Mouse (Mus musculus) CD8-positive naive resting alpha-beta T cell, adult 2 months (primary cell): ENCODE results near the gene Klk15.
A peak's percentile ranks its signal among the peaks of the same experiment; 100 is the strongest.
"Not testable (repeated sequence)": the region's sequence is repeated elsewhere in the genome, so short reads cannot be mapped to it uniquely, and the experiment has no call there.

Experiments used
- DNase-seq, 2 experiments: peaks; one replicate each; pipeline ENCODE4 v3.0.0; 2022; ENCODE audit warnings: low read depth in 2 of 2, low spot score in 2 of 2

The Klk15 gene

DNA sequence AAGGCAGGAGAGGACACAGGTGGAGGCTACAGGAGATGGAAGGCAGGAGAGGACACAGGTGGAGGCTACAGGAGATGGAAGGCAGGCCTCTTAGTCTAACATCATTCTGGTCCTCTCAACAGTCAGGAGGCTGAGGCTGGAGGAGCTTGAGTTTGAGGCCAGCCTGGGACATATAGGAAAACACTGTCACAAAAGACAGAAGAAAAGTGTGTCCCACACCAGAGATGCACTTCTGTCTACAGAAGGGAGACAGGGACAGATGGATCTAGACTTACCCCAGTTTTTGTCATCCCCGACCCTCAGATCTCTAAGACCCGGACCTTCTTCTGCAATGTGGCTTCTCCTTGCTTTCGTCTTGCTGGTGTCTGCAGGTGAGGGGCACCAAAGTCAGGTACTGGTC, at the start of gene Klk15:
Gene Klk15, plus strand, starts transcription at position 301 of the 400 bp plus-strand sequence.
- DNase-seq: no peak

- DNase-seq: no peak
These were observed 42.2 kb upstream of the Klk15 start for GRCm38 (mm10) chr7:43891365-43891764.

DNA sequence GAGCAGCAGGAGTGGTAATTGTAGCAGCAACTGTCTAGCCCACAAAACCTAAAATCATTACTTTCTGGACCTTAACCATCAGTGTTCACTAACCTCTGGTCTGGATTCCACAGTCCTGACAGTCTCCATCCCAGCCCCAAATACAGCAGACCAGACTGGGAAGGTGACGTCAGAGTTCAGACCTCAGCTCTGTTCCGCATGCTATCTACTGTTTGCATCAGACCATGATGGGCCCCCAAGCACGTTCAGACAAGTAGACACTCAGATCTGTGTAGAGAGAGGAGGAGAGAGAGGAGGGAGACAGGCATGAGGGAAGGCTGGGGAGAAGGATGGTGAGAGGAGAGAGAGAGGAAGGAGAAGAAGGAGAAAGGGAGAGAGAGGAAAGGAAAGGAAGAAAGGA, 41.8 kb upstream of the Klk15 start:
- no peak for DNase-seq

DNA sequence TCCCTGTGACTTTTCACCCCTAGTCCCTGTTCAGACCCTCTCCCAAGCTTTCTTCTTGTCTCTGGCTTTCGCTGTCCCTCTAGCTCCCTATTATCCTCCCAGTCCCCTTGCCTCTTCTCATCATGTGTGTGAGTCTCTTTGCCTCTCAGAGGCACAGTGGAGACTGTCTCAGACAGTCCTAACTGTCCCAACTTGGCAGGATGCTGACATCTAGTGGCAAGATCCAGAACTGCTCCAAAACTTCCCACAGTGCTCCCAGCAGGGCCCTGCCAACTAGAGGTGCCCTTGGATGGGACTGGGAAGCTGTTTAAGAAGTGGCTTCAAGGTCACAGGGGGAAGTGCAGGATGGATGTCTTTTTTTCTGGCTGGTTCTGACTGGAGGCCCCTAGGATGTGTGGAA, 38.7 kb upstream of the Klk15 start:
- DNase-seq: peak; percentile 56 to 62

GRCm38 (mm10) chr7:43914821-43915220, 18.7 kb upstream of the Klk15 start:
- DNase-seq: no peak

DNA sequence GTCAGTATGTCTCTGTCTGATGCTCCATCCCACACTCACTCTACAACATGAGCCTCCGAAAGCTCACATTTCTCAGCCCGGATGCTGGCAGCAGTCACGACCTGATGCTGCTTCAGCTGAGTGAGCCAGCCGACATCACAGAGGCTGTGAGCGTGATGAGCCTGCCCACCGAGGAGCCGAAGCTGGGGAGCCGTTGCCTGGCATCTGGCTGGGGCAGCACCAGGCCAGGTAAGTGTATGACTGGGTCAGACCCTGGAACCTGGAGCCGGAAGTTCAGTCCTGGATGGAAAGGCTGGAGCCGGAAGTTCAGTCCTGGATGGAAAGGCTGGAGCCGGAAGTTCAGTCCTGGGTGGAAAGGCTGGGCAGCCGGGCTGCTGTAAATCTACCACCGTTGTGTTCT, 15.1 kb upstream of the Klk15 start:
- no peak for DNase-seq

GRCm38 (mm10) chr7:43918871-43919270, 14.7 kb upstream of the Klk15 start:
- DNase-seq: no peak

DNA sequence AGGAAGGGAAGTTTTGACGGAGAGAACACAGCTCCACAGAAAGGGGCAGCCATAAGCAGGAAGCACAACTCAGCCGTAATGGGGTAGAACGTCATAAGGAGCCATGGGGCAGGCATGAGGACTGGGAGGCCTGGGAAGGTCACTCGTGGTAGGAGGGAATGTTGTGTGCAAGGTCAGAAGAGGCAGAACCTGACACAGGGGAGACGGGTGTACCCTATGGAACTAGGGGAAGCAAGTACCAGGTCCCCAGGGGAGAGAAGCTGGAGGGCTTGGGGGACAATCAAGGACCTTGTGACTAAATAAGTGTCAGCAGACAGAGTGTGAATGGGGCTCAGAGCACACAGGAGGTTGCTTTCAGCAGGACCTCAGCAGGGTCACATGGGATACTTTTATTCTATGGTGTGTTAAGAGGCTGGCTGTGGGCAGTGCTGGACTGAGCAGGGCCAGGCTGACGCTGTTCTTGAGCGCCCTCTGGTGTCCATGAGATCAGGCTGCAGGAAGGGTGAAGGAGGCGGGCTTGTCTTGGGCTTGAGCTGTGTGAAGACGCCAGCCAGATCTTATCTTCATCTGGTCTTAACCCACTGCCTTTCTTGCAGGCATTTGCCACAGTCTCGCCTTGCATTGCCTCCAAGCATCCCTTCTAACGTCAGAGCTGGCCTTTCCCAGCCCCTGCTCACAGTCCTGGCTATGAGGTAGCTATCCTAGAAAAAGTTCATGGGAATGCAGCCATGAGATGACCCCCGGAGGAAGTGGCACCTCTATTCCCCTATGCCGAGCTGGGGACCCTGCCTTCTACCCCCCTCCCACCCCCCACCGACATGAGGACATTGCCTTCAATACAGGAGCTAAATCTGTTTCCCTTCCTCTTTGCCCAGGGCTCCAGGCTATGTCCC, 13.7 kb upstream of the Klk15 start:
- peak; percentile 6 to 14 for DNase-seq

- DNase-seq: no peak
These were observed 13.0 kb upstream of the Klk15 start for GRCm38 (mm10) chr7:43920582-43920981.

GRCm38 (mm10) chr7:43921087-43921486, 12.5 kb upstream of the Klk15 start:
- DNase-seq: no peak

GRCm38 (mm10) chr7:43921941-43922340, 11.6 kb upstream of the Klk15 start:
- no peak for DNase-seq

DNA sequence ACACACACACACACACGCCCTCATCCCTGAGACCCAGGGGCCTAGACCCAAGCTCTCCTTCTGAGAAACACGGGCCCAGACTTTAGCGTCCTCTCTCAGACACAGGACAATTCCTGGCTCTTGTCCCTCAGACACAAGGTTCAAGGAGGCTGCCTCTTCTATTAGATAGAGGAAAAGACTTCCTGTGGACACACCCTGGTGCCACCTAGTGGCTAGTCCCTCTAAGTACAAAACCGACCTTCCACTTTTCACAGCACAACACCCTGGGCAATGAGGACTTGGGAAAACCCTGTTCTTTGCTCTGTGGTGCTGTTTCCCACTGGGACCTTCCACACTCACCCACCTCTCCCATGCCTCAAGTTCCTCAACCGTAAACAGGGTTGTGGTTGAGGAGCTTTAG, 7.6 kb upstream of the Klk15 start:
- DNase-seq: no peak

DNA sequence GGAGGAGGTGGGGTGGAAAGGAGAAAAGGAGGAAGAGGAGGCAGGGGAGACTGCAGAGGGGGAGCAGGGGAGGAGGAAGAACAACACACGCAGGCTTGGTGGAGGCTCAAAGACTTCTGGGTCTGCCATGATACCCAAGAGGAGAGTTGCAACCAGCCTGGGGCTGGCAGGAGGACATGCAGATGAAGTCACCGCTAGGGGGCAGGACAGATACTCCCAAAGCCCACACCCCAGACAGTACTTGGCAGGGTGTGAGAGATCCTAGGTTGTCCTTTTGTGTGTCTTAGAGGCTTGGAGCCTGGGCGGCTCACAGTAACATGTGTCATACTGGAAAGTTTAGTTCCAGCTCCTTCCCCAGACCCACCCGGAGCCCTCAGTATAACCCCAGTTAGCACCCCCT, 5.0 kb upstream of the Klk15 start:
- DNase-seq: no peak

DNA sequence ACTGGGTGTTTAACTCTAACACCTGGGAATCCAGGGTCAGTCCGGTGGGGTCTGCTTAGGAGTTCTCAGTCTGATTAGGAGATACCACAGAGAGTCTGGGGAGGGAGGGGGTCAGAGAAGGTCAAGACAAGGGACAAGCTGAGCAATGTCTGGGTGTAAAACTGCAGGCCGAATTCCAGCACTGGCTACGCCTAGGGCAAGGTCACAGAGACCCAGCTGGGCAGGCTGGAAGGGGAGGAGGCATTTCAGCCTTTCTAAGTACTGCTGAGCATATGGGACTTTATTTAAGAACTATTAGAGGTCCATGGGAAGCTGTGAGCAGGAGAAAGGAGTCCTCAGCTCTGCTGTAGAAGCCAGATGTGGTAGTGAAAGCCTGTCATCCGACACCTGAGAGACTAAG, 1.2 kb upstream of the Klk15 start:
- DNase-seq: no peak

DNA sequence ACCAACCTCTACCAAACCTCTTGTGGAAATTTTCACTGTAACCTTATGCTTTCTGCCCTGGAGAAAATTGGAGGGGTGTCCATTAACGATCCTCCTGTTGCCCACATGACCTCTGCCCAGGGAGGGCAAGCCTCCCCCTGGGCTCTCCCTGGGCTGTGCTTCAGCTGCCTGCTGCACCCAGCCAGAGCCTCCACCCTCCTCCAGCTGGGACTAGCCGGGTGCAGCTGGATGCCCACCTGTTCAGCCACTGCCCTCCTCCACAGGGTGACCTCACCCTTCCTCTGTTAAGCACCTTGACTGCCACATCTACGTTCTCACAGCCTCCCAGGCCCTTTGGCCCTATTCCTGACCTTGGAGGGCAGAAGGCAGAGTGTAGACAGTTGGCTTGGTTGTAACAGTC, 1.2 kb downstream of the Klk15 start:
- no peak for DNase-seq

- no peak for DNase-seq
These were observed 3.0 kb downstream of the Klk15 start for GRCm38 (mm10) chr7:43936551-43936950.

- DNase-seq: not testable (repeated sequence)
These were observed 8.8 kb downstream of the Klk15 start for GRCm38 (mm10) chr7:43942293-43942692.

DNA sequence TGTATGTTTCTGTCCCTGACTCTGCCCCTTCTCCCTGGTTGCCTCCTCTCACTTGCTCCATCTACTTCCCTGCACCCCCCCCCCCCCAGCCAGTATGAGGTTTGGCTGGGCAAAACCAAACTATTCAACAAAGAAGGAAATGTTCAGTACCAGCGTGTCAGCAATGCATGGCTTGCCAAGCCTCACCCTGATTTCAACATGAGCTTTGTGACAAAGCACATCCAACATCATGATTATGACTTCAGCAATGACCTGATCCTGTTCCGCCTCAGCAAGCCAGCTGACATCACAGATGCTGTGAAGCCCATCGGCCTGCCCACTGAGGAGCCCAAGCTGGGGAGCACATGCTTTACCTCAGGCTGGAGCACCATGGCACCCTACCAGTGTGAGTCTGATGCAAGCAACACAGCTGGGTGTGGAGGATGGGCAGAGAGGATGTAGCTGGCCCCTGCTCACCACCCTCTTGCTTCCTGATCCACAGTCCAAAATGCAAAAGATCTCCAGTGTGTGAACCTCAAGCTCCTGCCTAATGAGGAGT, 11.3 kb downstream of the Klk15 start:
- no peak for DNase-seq

DNA sequence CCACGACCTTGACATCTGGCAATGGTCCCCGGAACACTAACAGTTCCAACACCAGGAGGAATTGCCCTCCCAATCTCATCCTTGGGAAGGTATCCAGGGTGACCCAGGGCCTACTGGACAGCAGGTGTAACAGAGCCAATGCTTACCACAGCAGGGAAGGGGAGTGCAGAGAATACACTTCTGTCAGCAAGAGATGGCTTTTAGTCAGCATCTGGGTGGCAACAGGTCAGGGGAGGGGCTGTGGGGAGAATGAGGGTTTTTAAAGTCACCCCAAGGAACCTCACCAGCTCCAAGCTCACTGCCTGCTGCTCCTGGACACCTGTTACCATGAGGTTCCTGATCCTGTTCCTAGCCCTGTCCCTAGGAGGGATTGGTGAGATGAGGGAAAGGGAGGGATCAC, 16.8 kb downstream of the Klk15 start, which contains the start of gene Klk1b8:
Gene Klk1b8, plus strand, starts transcription at position 301 of the 400 bp plus-strand sequence.
- no peak for DNase-seq

- no peak for DNase-seq
These were observed 19.2 kb downstream of the Klk15 start for GRCm38 (mm10) chr7:43952703-43953102.

DNA sequence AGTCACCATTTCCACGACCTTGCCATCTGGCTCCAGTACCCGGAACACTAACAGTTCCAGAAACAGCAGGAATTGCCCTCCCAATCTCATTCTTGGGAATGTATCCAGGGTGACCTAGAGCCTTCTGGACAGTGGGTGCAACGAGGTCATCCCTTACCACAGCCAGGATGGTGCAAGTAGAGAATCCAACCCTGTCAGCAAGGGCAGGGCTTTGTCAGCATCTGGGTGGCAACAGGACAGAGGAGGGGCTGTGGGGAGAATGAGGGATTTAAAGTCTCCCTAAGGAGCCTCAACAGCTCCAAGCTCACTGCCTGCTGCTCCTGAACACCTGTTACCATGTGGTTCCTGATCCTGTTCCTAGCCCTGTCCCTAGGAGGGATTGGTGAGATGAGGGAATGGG, 32.9 kb downstream of the Klk15 start, which contains the start of gene Klk1b1:
Gene Klk1b1, plus strand, starts transcription at position 301 of the 400 bp plus-strand sequence.
- no peak for DNase-seq

DNA sequence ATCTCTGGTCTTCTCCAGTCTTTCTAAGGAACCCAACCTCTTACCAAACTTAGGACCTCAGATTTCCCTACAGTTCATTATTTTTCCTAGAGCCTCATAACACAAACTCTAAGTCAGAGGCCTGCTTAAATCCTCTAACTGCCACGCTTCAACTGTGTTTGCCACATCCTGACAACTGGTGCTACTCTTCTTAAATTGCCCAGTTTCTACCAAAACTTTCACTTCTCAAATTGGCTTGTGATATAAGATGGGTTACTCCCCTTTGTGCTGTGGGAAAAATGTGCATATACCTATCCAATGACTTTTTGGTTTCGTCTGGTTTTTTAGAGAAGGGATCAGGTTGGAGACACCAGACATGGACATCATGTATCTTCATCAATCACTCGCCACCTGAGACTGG, 33.5 kb downstream of the Klk15 start:
- no peak for DNase-seq

GRCm38 (mm10) chr7:43967612-43968011, 34.1 kb downstream of the Klk15 start:
- DNase-seq: no peak
